Mouse (Mus musculus) cortical plate, adult 2 months (tissue): ENCODE data around the gene Cdh15.

Experiments used
- CTCF ChIP-seq: fragments of 200-500 bp; IDR thresholded peaks from 2 replicates; pipeline ENCODE4 v1.5.1; 2011; ENCODE audit warnings: mild to moderate bottlenecking, control low read depth, low read length; ENCODE audit not compliant: insufficient read depth; ENCODE audit errors: extremely low read depth
- POLR2A ChIP-seq: fragments of 200-500 bp; IDR thresholded peaks from 2 replicates; pipeline ENCODE4 v1.6.1; 2011; ENCODE audit warnings: mild to moderate bottlenecking, low read length, control low read depth; ENCODE audit not compliant: insufficient read depth; ENCODE audit errors: extremely low read depth

DNA sequence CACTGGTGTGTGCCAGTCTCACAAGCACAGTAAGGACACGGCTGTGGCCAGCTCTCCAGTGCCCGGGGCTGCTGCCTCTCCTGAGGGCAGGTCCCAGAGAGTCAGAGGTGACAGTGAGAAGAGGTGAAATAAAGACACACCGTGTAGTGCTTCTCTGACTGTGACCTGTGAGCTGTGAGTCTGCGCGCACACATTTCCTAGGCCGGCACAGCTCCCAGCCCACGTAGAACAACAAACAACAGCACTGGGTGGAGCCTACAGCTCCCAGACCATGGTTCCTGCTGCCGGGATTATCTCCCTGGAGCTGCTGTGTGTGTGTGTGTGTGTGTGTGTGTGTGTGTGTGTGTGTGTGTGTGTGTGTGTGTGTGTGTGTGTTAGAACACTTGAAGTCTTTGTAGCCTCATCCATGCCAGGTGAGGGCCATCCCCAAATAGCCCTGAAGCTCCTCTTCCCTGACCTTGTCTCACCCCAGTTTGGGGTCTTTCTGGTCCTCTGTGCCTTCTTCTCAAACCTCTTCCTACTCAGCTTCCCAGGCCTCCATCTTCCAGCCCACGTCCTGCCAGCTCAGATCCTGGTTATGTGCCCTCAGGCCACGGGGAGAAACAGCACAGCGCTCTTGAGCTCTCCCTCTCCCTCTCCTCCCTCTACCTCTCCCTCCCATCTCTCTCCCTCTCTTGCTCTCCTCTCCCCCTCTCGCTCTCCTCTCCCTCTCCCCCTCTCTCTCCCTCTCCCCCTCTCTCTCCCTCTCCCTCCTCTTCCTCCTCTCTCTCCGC, 29.9 kb upstream of the Cdh15 start:
- no peak for TF ChIP-seq POLR2A
- TF ChIP-seq CTCF: no peak
